Mouse (Mus musculus) heart, adult 2 months (tissue): ENCODE measurements around the gene Tmem63a. TPM values are rescaled to one million over a fixed set of nuclear protein-coding genes. Genes with fewer than 3 reads are reported as not detected.

ENCODE experiments used
- DNase-seq, 2 experiments: peaks; one replicate each; pipeline ENCODE4 v3.0.0; 2021
- H3K27ac ChIP-seq: fragments of 200-600 bp; 2 replicates; pipeline ENCODE4 v1.8.1; 2022
- H3K27me3 ChIP-seq: fragments of 200-500 bp; 2 replicates; pipeline ENCODE4 v1.6.1; 2012; ENCODE audit warnings: mild to moderate bottlenecking, low read length, inconsistent platforms, mixed read lengths; ENCODE audit not compliant: control insufficient read depth, insufficient read depth
- H3K36me3 ChIP-seq: fragments of 200-500 bp; 2 replicates; pipeline ENCODE4 v1.6.1; 2012; ENCODE audit warnings: low read length, inconsistent platforms; ENCODE audit not compliant: control insufficient read depth, insufficient read depth
- H3K4me1 ChIP-seq: fragments of 200-500 bp; 2 replicates; pipeline ENCODE4 v1.6.1; 2011; ENCODE audit warnings: low read length; ENCODE audit not compliant: control insufficient read depth, insufficient read depth
- H3K4me3 ChIP-seq: fragments of 200-600 bp; 2 replicates; pipeline ENCODE4 v1.8.1; 2022
- H3K79me2 ChIP-seq: fragments of 200-500 bp; replicated peaks from 2 replicates; pipeline ENCODE4 v1.6.1; 2012; ENCODE audit warnings: mild to moderate bottlenecking, inconsistent platforms, low read length, moderate library complexity, mixed read lengths; ENCODE audit not compliant: control insufficient read depth, insufficient read depth
- H3K9ac ChIP-seq: fragments of 200-500 bp; 2 replicates; pipeline ENCODE4 v1.6.1; 2012; ENCODE audit warnings: low read depth, mild to moderate bottlenecking, control low read depth, inconsistent platforms, low read length, mixed read lengths
- CTCF ChIP-seq: fragments of 200-600 bp; IDR thresholded peaks from 2 replicates; pipeline ENCODE4 v1.8.1; 2022; ENCODE audit warnings: antibody characterized with exemption, mild to moderate bottlenecking, moderate library complexity
- EP300 ChIP-seq: fragments of 200-500 bp; IDR thresholded peaks from 2 replicates; pipeline ENCODE4 v1.6.1; 2011; ENCODE audit warnings: low read depth, low read length, control low read depth; ENCODE audit not compliant: insufficient read depth
- POLR2A ChIP-seq: fragments of 200-500 bp; IDR thresholded peaks from 2 replicates; pipeline ENCODE4 v1.6.1; 2011; ENCODE audit warnings: mild to moderate bottlenecking, low read depth, low read length, control low read depth; ENCODE audit not compliant: insufficient read depth
- WGBS: fragments of 180-500 bp; shearing (Covaris S2); methylation state at CpG from one replicate; pipeline ENCODE4 v1.1.7; 2018; 5-methylcytosine and 5-hydroxymethylcytosine counted together
- intact Hi-C: fragments of 180-260 bp; cut with DNase I; formaldehyde crosslinking; loops from one replicate; pipeline ENCODE4 v1.15.1; 2025
- polyA plus RNA-seq: library from polyadenylated mRNA; depleted of rRNA; stranded (reverse); fragments of >200 nt; gene quantifications from 2 replicates; pipeline ENCODE4 v1.2.3, GENCODE M21; 2012
- total RNA-seq, 2 experiments: library from RNA; stranded (reverse); gene quantifications; 2 replicates each; pipeline ENCODE4 v1.2.3; 2021

Tmem63a gene
- total and polyA plus RNA-seq, 3 experiments = 13.2 to 27.5 (median 15.8) TPM

GRCm38 (mm10) chr1:180957989-180958388, 15.8 kb downstream of the Tmem63a start:
- Histone ChIP-seq H3K79me2 (no peaks in the 10 kb centered on the region), H3K4me3 (no peak overlapping the region), H3K27me3 (no peaks in the 10 kb centered on the region), H3K4me1 (no peaks in the 10 kb centered on the region), H3K27ac (no peak overlapping the region), H3K9ac (no peak overlapping the region), H3K36me3 (no peaks in the 10 kb centered on the region)
- no peak for DNase-seq
- intact Hi-C loops = no loop called here
- WGBS = 88% methylated on average over 3 of the region's 3 CpGs
- TF ChIP-seq CTCF (no peak), POLR2A (no peak), EP300 (no peak)

GRCm38 (mm10) chr1:180958797-180959196, 16.7 kb downstream of the Tmem63a start:
- Histone ChIP-seq H3K79me2 (no peaks in the 10 kb centered on the region), H3K4me3 (no peak overlapping the region), H3K27me3 (no peaks in the 10 kb centered on the region), H3K4me1 (no peaks in the 10 kb centered on the region), H3K9ac (no peak overlapping the region), H3K27ac (no peak overlapping the region), H3K36me3 (no peaks in the 10 kb centered on the region)
- intact Hi-C loops = no loop called here
- no peak for DNase-seq
- TF ChIP-seq CTCF (no peak), EP300 (no peak), POLR2A (no peak)
- WGBS = 76% methylated on average over 3 of the region's 3 CpGs

GRCm38 (mm10) chr1:180965786-180966185, 23.6 kb downstream of the Tmem63a start:
- Histone ChIP-seq H3K27ac (peak overlapping the region; percentile 26), H3K27me3 (no peaks in the 10 kb centered on the region), H3K79me2 (no peaks in the 10 kb centered on the region), H3K4me3 (no peak overlapping the region), H3K36me3 (no peaks in the 10 kb centered on the region), H3K9ac (no peak overlapping the region), H3K4me1 (no peaks in the 10 kb centered on the region)
- TF ChIP-seq POLR2A = no peak
- TF ChIP-seq EP300 = no peak
- no peak for TF ChIP-seq CTCF
- WGBS = 88% methylated on average over 3 of the region's 3 CpGs
- intact Hi-C loops = no loop called here
- DNase-seq = no peak

- TF ChIP-seq POLR2A = no peak
- 0 out of 2 replicates have a peak, but pooled peaks have one; percentile 15 for TF ChIP-seq EP300
- H3K9ac ChIP-seq = no peak overlapping the region
- H3K4me1 ChIP-seq = no peaks in the 10 kb centered on the region
- H3K79me2 ChIP-seq = no peaks in the 10 kb centered on the region
- 55% methylated on average over 3 of the region's 3 CpGs for WGBS
- no peak overlapping the region for H3K4me3 ChIP-seq
- DNase-seq = peak; percentile 53 to 74
- intact Hi-C loops = no loop called here
- H3K27ac ChIP-seq = peak overlapping the region; percentile 46
- H3K27me3 ChIP-seq = no peaks in the 10 kb centered on the region
- no peaks in the 10 kb centered on the region for H3K36me3 ChIP-seq
These were observed 24.4 kb downstream of the Tmem63a start for GRCm38 (mm10) chr1:180966542-180966941.

- no peaks in the 10 kb centered on the region for H3K36me3 ChIP-seq
- TF ChIP-seq CTCF = no peak
- no peak for TF ChIP-seq POLR2A
- TF ChIP-seq EP300 = no peak
- H3K79me2 ChIP-seq = no peaks in the 10 kb centered on the region
- H3K9ac ChIP-seq = no peak overlapping the region
- H3K4me1 ChIP-seq = no peaks in the 10 kb centered on the region
- peak overlapping the region; percentile 46 for H3K27ac ChIP-seq
- intact Hi-C loops = no loop called here
- no peaks in the 10 kb centered on the region for H3K27me3 ChIP-seq
- DNase-seq = no peak
- H3K4me3 ChIP-seq = no peak overlapping the region
- WGBS = 85% methylated on average over 7 of the region's 7 CpGs
These were observed 25.1 kb downstream of the Tmem63a start for GRCm38 (mm10) chr1:180967261-180967660.

GRCm38 (mm10) chr1:180972941-180973340, 30.8 kb downstream of the Tmem63a start:
- no peaks in the 10 kb centered on the region for H3K79me2 ChIP-seq
- H3K36me3 ChIP-seq = no peaks in the 10 kb centered on the region
- TF ChIP-seq CTCF = no peak
- TF ChIP-seq EP300 = no peak
- TF ChIP-seq POLR2A = no peak
- intact Hi-C loops = no loop called here
- no peaks in the 10 kb centered on the region for H3K4me1 ChIP-seq
- 83% methylated on average over 11 of the region's 11 CpGs for WGBS
- no peak overlapping the region for H3K9ac ChIP-seq
- no peaks in the 10 kb centered on the region for H3K27me3 ChIP-seq
- DNase-seq = no peak
- H3K4me3 ChIP-seq = no peak overlapping the region
- H3K27ac ChIP-seq = no peak overlapping the region
